Mouse (Mus musculus): Measurements from ENCODE around the gene Macrod2. TPM values are rescaled to one million over a fixed set of nuclear protein-coding genes. Genes with fewer than 3 reads are reported as not detected.

Gene Macrod2
- total RNA-seq (2014; rRNA removed) (2.0 and 3.8 TPM in 2 replicates), polyA plus RNA-seq (2012; rRNA removed) (3.3 and 4.1 TPM in 2 replicates)

- TF ChIP-seq POLR2A (IDR thresholded peaks at IDR 0.05; ENCODE audit: extremely low read depth, insufficient read depth, low read length): peak; percentile 51; the same call in 1 of the 2 replicates
- no peak for TF ChIP-seq CTCF (IDR thresholded peaks at IDR 0.05; ENCODE audit: low read depth, low read length)
- Histone ChIP-seq H3K79me2 (ENCODE audit: control insufficient read depth, insufficient read depth, low read length) (no peaks in the 10 kb centered on the region), H3K4me3 (ENCODE audit: insufficient read depth, low read depth, low read length) (peak within 1 kb of the TSS; percentile 67), H3K27ac (replicated peaks; ENCODE audit: insufficient read depth, low read depth, low read length) (no peak within 1 kb of the TSS), H3K4me1 (ENCODE audit: control insufficient read depth, insufficient read depth, low read length) (peaks cover 4% of the 10 kb centered on the region; the same call in 1 of the 2 replicates), H3K27me3 (ENCODE audit: control insufficient read depth, insufficient read depth, low read length) (no peaks in the 10 kb centered on the region), H3K9ac (ENCODE audit: low read depth, low read length) (peak within 1 kb of the TSS; percentile 71), H3K36me3 (ENCODE audit: control insufficient read depth, insufficient read depth, low read length) (no peaks in the 10 kb centered on the region)
- DNase-seq (ENCODE audit: extremely low read depth, low read depth, low spot score): peak; percentile 80
- under 1% methylated on average over 46 of the region's 47 CpGs for WGBS
These were observed at the start of gene Macrod2 for GRCm38 (mm10) chr2:140395179-140395578. Macrod2 (plus strand) TSS chr2:140395309.

DNA sequence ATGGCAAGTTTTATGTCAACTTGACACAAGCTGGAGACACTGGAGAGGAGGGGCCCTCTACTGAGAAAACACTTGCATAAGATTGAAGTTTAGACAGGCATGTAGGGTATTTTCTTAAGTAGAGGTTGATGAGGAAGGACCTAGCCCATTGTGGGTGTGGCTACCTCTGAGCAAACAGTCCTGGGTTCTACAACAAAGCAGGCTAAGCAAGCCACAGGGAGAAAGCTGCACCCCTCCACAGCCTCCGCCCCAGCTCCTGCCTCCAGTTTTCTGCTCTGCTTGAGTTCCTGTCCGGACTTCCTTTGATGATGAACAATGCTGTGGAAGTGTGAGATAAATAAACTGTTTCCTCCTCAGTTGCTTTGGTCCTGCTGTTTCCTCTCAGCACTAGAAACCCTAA lies 35.2 kb upstream of the Macrod2 start:
- Histone ChIP-seq H3K79me2 (ENCODE audit: control insufficient read depth, insufficient read depth, low read length) (no peaks in the 10 kb centered on the region), H3K36me3 (ENCODE audit: control insufficient read depth, insufficient read depth, low read length) (no peaks in the 10 kb centered on the region), H3K27me3 (ENCODE audit: control insufficient read depth, insufficient read depth, low read length) (no peaks in the 10 kb centered on the region), H3K9ac (ENCODE audit: low read depth, low read length) (no peak overlapping the region), H3K4me3 (ENCODE audit: insufficient read depth, low read depth, low read length) (no peak overlapping the region), H3K27ac (replicated peaks; ENCODE audit: insufficient read depth, low read depth, low read length) (no peak overlapping the region), H3K4me1 (ENCODE audit: control insufficient read depth, insufficient read depth, low read length) (no peaks in the 10 kb centered on the region)
- 55% methylated on average over 2 of the region's 2 CpGs for WGBS
- no peak for DNase-seq (ENCODE audit: extremely low read depth, low read depth, low spot score)
- no peak for TF ChIP-seq POLR2A (IDR thresholded peaks at IDR 0.05; ENCODE audit: extremely low read depth, insufficient read depth, low read length)
- no peak for TF ChIP-seq CTCF (IDR thresholded peaks at IDR 0.05; ENCODE audit: low read depth, low read length)

DNA sequence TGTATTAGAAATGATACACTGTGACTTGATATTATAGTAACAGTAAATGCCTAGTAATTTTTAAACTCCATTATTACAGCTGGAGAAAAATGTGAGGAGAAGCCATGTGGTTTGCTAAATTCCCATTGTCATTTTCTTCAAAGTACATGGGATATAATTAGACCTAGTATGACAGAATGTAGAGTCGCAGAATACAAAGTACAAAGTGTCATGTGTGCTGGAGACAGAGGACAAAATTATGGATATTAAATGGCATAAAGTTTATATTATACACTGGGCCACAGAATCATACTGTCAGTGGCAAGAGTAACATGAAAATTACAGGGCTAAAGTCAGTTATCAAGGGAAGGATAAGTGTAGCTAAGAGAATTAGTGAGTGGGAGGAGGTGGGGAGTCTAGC lies 30.3 kb upstream of the Macrod2 start:
- 78% methylated on average over 1 of the region's 1 CpGs for WGBS
- TF ChIP-seq POLR2A (IDR thresholded peaks at IDR 0.05; ENCODE audit: extremely low read depth, insufficient read depth, low read length): no peak
- no peak for TF ChIP-seq CTCF (IDR thresholded peaks at IDR 0.05; ENCODE audit: low read depth, low read length)

GRCm38 (mm10) chr2:140389525-140389924 lies 5.6 kb upstream of the Macrod2 start, which contains the start of gene Sel1l2:
Sel1l2 (minus strand) TSS chr2:140389706.
- H3K36me3 ChIP-seq (ENCODE audit: control insufficient read depth, insufficient read depth, low read length): no peaks in the 10 kb centered on the region
- no peaks in the 10 kb centered on the region for H3K4me1 ChIP-seq (ENCODE audit: control insufficient read depth, insufficient read depth, low read length)
- TF ChIP-seq POLR2A (IDR thresholded peaks at IDR 0.05; ENCODE audit: extremely low read depth, insufficient read depth, low read length): no peak
- no peaks in the 10 kb centered on the region for H3K79me2 ChIP-seq (ENCODE audit: control insufficient read depth, insufficient read depth, low read length)
- no peak within 1 kb of the TSS for H3K9ac ChIP-seq (ENCODE audit: low read depth, low read length)
- WGBS: 44% methylated on average over 4 of the region's 4 CpGs
- H3K27me3 ChIP-seq (ENCODE audit: control insufficient read depth, insufficient read depth, low read length): no peaks in the 10 kb centered on the region
- no peak within 1 kb of the TSS for H3K4me3 ChIP-seq (ENCODE audit: insufficient read depth, low read depth, low read length)
- no peak for DNase-seq (ENCODE audit: extremely low read depth, low read depth, low spot score)
- no peak within 1 kb of the TSS for H3K27ac ChIP-seq (replicated peaks; ENCODE audit: insufficient read depth, low read depth, low read length)

More for the DNA sequence above, 30.3 kb upstream of the Macrod2 start:
- Histone ChIP-seq H3K4me3 (ENCODE audit: insufficient read depth, low read depth, low read length) (no peak overlapping the region), H3K36me3 (ENCODE audit: control insufficient read depth, insufficient read depth, low read length) (no peaks in the 10 kb centered on the region), H3K27me3 (ENCODE audit: control insufficient read depth, insufficient read depth, low read length) (no peaks in the 10 kb centered on the region), H3K79me2 (ENCODE audit: control insufficient read depth, insufficient read depth, low read length) (no peaks in the 10 kb centered on the region), H3K4me1 (ENCODE audit: control insufficient read depth, insufficient read depth, low read length) (no peaks in the 10 kb centered on the region), H3K9ac (ENCODE audit: low read depth, low read length) (no peak overlapping the region), H3K27ac (replicated peaks; ENCODE audit: insufficient read depth, low read depth, low read length) (no peak overlapping the region)
- DNase-seq (ENCODE audit: extremely low read depth, low read depth, low spot score): no peak

DNA sequence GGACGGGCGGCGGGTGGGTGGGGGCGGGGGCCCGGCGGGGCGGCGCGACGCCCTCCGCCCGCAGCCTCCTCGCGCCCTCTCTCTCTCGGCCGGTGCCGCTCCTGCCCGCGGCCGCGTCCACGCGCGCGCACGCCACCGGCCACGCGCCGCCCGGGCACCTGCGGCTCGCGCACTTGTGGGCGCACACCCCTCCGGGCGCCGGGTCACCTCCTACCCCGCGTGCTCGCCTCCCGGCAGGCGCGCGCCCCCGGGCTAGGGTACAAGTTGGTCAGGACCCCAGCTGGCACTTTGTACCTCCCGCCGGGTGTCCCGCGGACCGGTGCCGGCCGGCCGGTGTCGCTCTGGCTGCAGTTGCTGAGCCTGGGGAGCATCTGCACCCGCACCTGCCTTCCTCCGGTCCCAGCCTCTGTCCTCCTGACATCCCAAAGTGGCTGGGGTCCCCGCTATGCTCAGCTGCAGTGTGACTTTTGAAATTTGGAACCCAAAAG lies 679 bp downstream of the Macrod2 start:
- no peak overlapping the region for H3K27ac ChIP-seq (replicated peaks; ENCODE audit: insufficient read depth, low read depth, low read length)
- TF ChIP-seq CTCF (IDR thresholded peaks at IDR 0.05; ENCODE audit: low read depth, low read length): no peak
- TF ChIP-seq POLR2A (IDR thresholded peaks at IDR 0.05; ENCODE audit: extremely low read depth, insufficient read depth, low read length): no peak
- H3K27me3 ChIP-seq (ENCODE audit: control insufficient read depth, insufficient read depth, low read length): no peaks in the 10 kb centered on the region
- peaks cover 4% of the 10 kb centered on the region; the same call in 1 of the 2 replicates for H3K4me1 ChIP-seq (ENCODE audit: control insufficient read depth, insufficient read depth, low read length)
- DNase-seq (ENCODE audit: extremely low read depth, low read depth, low spot score): peak; percentile 17
- peak overlapping the region; percentile 69 for H3K9ac ChIP-seq (ENCODE audit: low read depth, low read length)
- 0% methylated on average over 32 of the region's 58 CpGs for WGBS
- no peaks in the 10 kb centered on the region for H3K36me3 ChIP-seq (ENCODE audit: control insufficient read depth, insufficient read depth, low read length)
- H3K79me2 ChIP-seq (ENCODE audit: control insufficient read depth, insufficient read depth, low read length): no peaks in the 10 kb centered on the region
- peak overlapping the region; percentile 67 for H3K4me3 ChIP-seq (ENCODE audit: insufficient read depth, low read depth, low read length)

GRCm38 (mm10) chr2:140425844-140426243 lies 30.7 kb downstream of the Macrod2 start:
- no peak overlapping the region for H3K27ac ChIP-seq (replicated peaks; ENCODE audit: insufficient read depth, low read depth, low read length)
- no peak for TF ChIP-seq CTCF (IDR thresholded peaks at IDR 0.05; ENCODE audit: low read depth, low read length)
- DNase-seq (ENCODE audit: extremely low read depth, low read depth, low spot score): no peak

More at GRCm38 (mm10) chr2:140425844-140426243, 30.7 kb downstream of the Macrod2 start:
- no peaks in the 10 kb centered on the region for H3K4me1 ChIP-seq (ENCODE audit: control insufficient read depth, insufficient read depth, low read length)
- no peak overlapping the region for H3K4me3 ChIP-seq (ENCODE audit: insufficient read depth, low read depth, low read length)
- no peaks in the 10 kb centered on the region for H3K36me3 ChIP-seq (ENCODE audit: control insufficient read depth, insufficient read depth, low read length)
- H3K9ac ChIP-seq (ENCODE audit: low read depth, low read length): no peak overlapping the region
- H3K27me3 ChIP-seq (ENCODE audit: control insufficient read depth, insufficient read depth, low read length): no peaks in the 10 kb centered on the region
- H3K79me2 ChIP-seq (ENCODE audit: control insufficient read depth, insufficient read depth, low read length): no peaks in the 10 kb centered on the region
